ENCODE assay signal across 16 mouse cellular contexts in the genomic region with DNA sequence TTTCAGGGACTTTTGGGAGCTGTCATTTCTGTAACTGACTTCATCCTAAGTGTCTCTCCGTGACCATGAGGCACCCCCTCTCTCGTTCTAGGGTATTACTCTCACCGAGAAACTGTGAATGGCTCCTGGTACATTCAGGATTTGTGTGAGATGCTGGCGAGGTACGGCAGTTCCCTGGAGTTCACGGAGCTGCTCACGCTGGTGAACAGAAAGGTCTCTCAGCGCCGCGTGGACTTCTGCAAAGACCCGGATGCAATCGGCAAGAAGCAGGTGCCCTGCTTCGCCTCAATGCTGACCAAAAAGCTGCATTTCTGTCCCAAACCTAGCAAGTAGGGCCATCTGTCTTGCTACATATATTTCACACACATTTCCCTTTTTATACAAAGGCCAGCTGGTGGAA.
"Had no signal": no experiment of that assay in that cellular context is flagged by ENCODE, and none has a peak within 500 bp of the region (broad histone marks: within the 10 kb centered on the region; RNA-seq: fewer than 3 reads in every experiment).

No protein-coding gene starts in this region.

- H3K27ac ChIP-seq: neural tube, embryonic 13.5 days; neural tube, embryonic 15.5 days; stomach, embryonic 15.5 days; stomach, postnatal 0 days had no signal

- H3K4me1 ChIP-seq: neural tube, embryonic 13.5 days; neural tube, embryonic 15.5 days; stomach, embryonic 15.5 days had no signal

- DNase-seq: retina, postnatal 1 day; right cerebral cortex, adult 18-20 months; right cerebral cortex, postnatal 14 days; right cerebral cortex, postnatal 25 days; right cerebral cortex, postnatal 4 days; spleen, adult 18-20 months; thymus, adult 18-20 months; thymus, adult 2 months; thymus, postnatal 14 days; thymus, postnatal 25 days; thymus, postnatal 36 days; thymus, postnatal 4 days had no signal

- H3K27me3 ChIP-seq: neural tube, embryonic 13.5 days; neural tube, embryonic 15.5 days; stomach, embryonic 15.5 days had no signal

- H3K9me3 ChIP-seq: neural tube, embryonic 13.5 days; neural tube, embryonic 15.5 days; stomach, embryonic 15.5 days had no signal

- H3K4me3 ChIP-seq: neural tube, embryonic 13.5 days; neural tube, embryonic 15.5 days; stomach, embryonic 15.5 days had no signal
